Mouse (Mus musculus) G1E (cell line): ENCODE data around the gene D6Ertd527e. TPM values are rescaled to one million over a fixed set of nuclear protein-coding genes. Genes with fewer than 3 reads are reported as not detected.

Experiments used
- ATAC-seq: 2 replicates; pipeline ENCODE4 v1.8.0; 2016; ENCODE audit warnings: mild to moderate bottlenecking; ENCODE audit not compliant: insufficient number of reproducible peaks, poor library complexity, low FRiP score, severe bottlenecking; ENCODE audit errors: extremely low read depth
- DNase-seq: peaks from one replicate; pipeline ENCODE4 v3.0.0; 2012; ENCODE audit warnings: low spot score
- H3K27me3 ChIP-seq: 2 replicates; pipeline ENCODE4 v1.6.1; 2012; ENCODE audit warnings: mild to moderate bottlenecking, low read length, inconsistent platforms; ENCODE audit not compliant: insufficient read depth
- H3K36me3 ChIP-seq: replicated peaks from 2 replicates; pipeline ENCODE3; 2012; ENCODE audit warnings: mild to moderate bottlenecking, inconsistent platforms
- H3K4me1 ChIP-seq: 2 replicates; pipeline ENCODE4 v1.6.1; 2012; ENCODE audit warnings: low read depth, low read length, inconsistent platforms, mixed read lengths; ENCODE audit not compliant: insufficient read depth
- H3K4me3 ChIP-seq: 2 replicates; pipeline ENCODE4 v1.5.1; 2012; ENCODE audit warnings: low read depth, mild to moderate bottlenecking, inconsistent platforms, low read length, moderate library complexity, mixed read lengths
- H3K9me3 ChIP-seq: replicated peaks from 2 replicates; pipeline ENCODE4 v1.6.1; 2012; ENCODE audit warnings: inconsistent platforms
- CTCF ChIP-seq: IDR thresholded peaks from 2 replicates; pipeline ENCODE4 v1.5.1; 2012; ENCODE audit warnings: low read depth, low read length, inconsistent platforms, mixed read lengths
- GATA1 ChIP-seq: IDR thresholded peaks from 2 replicates; pipeline ENCODE4 v1.6.1; 2012; ENCODE audit warnings: borderline replicate concordance, low read length, inconsistent platforms, mixed read lengths
- GATA2 ChIP-seq: IDR thresholded peaks from 2 replicates; pipeline ENCODE4 v1.6.1; 2012; ENCODE audit warnings: low read depth, low read length, inconsistent platforms, borderline replicate concordance
- POLR2AphosphoS5 ChIP-seq: IDR thresholded peaks from 2 replicates; pipeline ENCODE4 v1.6.1; 2012; ENCODE audit warnings: low read depth, low read length, inconsistent platforms; ENCODE audit not compliant: insufficient replicate concordance
- TAL1 ChIP-seq: conservative IDR thresholded peaks from 2 replicates; pipeline ENCODE4 v1.6.1; 2012; ENCODE audit warnings: low read depth, low read length, inconsistent platforms, mixed read lengths
- polyA plus RNA-seq: library from polyadenylated mRNA; stranded (reverse); fragments of >175 nt; gene quantifications from 2 replicates; pipeline ENCODE4 v1.2.3, GENCODE M21; 2012
- total RNA-seq, 2 experiments: library from RNA; stranded (forward) in 1 of 2; stranded (reverse) in 1 of 2; fragments of 200-1000 nt in 1 of 2; fragments of >200 nt in 1 of 2; fragmentation: Nextera tagmentation in 1 of 2; gene quantifications; 2 replicates each; pipeline ENCODE4 v1.2.3; 2014 to 2017

D6Ertd527e gene
- total and polyA plus RNA-seq, 3 experiments, result 0.14 to 0.16 TPM; not detected in 1

DNA sequence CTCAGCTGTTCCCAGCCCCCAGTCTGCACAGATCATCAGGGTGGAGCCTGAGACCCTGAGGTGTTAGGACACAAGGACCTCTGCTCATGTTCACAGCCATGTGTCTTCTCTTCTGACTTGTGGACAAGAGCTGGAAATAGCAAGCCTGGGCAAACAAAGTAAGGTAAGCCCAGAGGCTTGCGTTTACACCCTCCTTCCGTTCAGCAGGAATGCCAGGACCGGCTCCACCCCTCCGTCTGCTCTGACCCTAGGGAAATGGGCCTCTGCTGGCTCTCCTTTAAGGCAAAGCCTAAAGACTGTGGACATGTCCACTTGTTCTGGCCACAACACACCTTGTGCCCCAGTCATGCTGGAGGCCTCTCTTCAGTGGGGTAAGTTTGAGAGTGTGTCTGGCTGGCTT is 15.4 kb downstream of the D6Ertd527e start:
- Histone ChIP-seq H3K27me3 (peaks cover 41% of the 10 kb centered on the region), H3K4me3 (no peak overlapping the region), H3K9me3 (peaks cover 3% of the 10 kb centered on the region; the same call in 1 of the 2 replicates), H3K36me3 (no peaks in the 10 kb centered on the region), H3K4me1 (no peaks in the 10 kb centered on the region)
- TF ChIP-seq POLR2AphosphoS5, result no peak
- TF ChIP-seq CTCF, result no peak
- TF ChIP-seq GATA1, result no peak
- TF ChIP-seq GATA2, result no peak
- no peak for TF ChIP-seq TAL1
- ATAC-seq (no peak), DNase-seq (no peak)

DNA sequence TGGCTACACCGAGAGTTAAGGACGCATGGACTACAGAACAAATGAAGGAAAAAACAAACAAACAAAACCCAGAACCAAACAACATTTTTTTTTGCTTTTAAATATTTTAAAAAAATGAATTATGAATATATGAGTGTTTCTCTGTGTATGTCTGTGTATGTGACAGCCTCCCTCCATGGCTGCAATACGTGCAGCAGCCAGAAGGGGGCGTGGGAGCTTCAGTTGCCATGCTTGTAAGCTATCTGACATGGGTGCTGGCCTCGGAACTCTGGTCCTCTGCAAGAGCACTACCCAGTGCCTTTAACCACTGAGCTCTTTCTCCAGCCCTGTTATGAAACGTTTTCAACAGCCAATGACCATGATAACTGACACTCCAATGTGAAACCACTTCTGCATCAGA is 16.1 kb downstream of the D6Ertd527e start:
- no peaks in the 10 kb centered on the region for H3K4me1 ChIP-seq
- H3K4me3 ChIP-seq, result no peak overlapping the region
- ATAC-seq (no peak), DNase-seq (no peak)
- H3K9me3 ChIP-seq, result peaks cover 3% of the 10 kb centered on the region; the same call in 1 of the 2 replicates
- TF ChIP-seq CTCF (peak; percentile 35; the same call in 1 of the 2 replicates), GATA2 (no peak)
- no peaks in the 10 kb centered on the region for H3K36me3 ChIP-seq
- H3K27me3 ChIP-seq, result peaks cover 40% of the 10 kb centered on the region

DNA sequence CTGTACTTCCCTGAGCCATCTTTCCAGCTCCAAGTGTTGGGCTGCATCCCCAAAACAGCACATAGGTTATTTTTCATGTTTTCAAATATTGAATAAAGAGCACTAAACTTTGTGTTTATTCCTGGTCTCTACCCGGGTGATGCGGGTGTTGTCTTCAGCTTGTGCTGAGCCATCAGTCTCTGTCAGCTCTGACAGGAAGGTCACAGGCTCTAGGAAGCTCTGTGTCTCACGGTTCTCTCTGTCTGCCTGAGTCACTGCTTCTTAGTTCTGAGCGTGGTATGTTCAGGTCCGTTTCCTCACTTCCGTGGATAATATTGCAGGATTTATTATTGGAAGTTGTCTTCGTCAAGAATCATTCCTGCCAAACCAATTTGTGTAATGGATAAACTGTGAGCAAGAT is 17.4 kb downstream of the D6Ertd527e start:
- no peaks in the 10 kb centered on the region for H3K36me3 ChIP-seq
- peaks cover 41% of the 10 kb centered on the region for H3K27me3 ChIP-seq
- H3K4me3 ChIP-seq, result no peak overlapping the region
- ATAC-seq (no peak), DNase-seq (no peak)
- no peak for TF ChIP-seq TAL1
- no peak for TF ChIP-seq POLR2AphosphoS5
- no peak for TF ChIP-seq CTCF
- no peak for TF ChIP-seq GATA2
- no peak for TF ChIP-seq GATA1
- peaks cover 3% of the 10 kb centered on the region; the same call in 1 of the 2 replicates for H3K9me3 ChIP-seq
- no peaks in the 10 kb centered on the region for H3K4me1 ChIP-seq

DNA sequence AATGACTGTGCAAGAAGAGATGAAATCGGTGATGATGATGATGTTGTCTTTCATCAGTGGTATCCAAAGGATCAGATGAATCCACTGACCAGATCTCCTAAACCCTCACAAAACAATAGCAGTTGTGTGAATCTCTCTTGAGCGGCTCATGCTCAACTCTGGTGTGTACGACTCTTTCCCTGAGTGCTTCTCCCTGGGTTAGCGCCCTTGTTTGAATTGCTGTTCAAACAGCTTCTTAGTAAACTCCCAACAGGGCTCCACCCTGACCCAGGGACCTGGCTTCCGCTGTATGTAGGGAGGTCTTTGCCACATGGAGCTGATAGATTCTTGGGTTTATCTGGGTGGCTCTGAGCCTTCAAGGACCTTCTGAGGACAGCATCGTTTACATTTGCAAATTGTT is 18.9 kb downstream of the D6Ertd527e start:
- peaks cover 43% of the 10 kb centered on the region for H3K27me3 ChIP-seq
- ATAC-seq (no peak), DNase-seq (no peak)
- H3K36me3 ChIP-seq, result no peaks in the 10 kb centered on the region
- H3K4me1 ChIP-seq, result no peaks in the 10 kb centered on the region
- H3K4me3 ChIP-seq, result no peak overlapping the region
- H3K9me3 ChIP-seq, result peaks cover 3% of the 10 kb centered on the region; the same call in 1 of the 2 replicates
- TF ChIP-seq POLR2AphosphoS5 (no peak), GATA2 (no peak), CTCF (no peak), GATA1 (no peak), TAL1 (no peak)

DNA sequence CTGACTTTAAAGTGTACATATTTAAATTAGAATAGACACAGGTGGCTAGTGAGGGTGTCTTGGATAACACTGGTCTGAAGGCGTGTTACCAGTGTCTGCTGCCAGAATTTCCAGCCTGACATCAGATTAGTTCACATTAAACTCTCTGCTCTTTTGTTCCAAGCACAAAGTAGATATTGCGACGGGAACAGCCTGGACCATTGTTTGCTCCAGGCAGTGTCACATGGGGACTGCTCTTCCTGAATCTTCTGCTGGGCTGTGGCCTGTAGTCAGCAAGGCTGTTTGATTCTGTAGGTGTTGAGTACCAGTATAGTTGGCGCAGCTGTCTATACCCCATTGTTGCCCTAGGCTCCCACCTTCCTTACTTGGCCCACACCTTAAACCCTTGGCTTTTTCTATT is 19.4 kb downstream of the D6Ertd527e start:
- no peak for ATAC-seq
- Histone ChIP-seq H3K4me1 (no peaks in the 10 kb centered on the region), H3K4me3 (no peak overlapping the region), H3K27me3 (peaks cover 47% of the 10 kb centered on the region), H3K36me3 (no peaks in the 10 kb centered on the region), H3K9me3 (peaks cover 3% of the 10 kb centered on the region; the same call in 1 of the 2 replicates)
- no peak for DNase-seq
- TF ChIP-seq POLR2AphosphoS5, result no peak
- no peak for TF ChIP-seq GATA1
- no peak for TF ChIP-seq CTCF
- no peak for TF ChIP-seq TAL1
- no peak for TF ChIP-seq GATA2

DNA sequence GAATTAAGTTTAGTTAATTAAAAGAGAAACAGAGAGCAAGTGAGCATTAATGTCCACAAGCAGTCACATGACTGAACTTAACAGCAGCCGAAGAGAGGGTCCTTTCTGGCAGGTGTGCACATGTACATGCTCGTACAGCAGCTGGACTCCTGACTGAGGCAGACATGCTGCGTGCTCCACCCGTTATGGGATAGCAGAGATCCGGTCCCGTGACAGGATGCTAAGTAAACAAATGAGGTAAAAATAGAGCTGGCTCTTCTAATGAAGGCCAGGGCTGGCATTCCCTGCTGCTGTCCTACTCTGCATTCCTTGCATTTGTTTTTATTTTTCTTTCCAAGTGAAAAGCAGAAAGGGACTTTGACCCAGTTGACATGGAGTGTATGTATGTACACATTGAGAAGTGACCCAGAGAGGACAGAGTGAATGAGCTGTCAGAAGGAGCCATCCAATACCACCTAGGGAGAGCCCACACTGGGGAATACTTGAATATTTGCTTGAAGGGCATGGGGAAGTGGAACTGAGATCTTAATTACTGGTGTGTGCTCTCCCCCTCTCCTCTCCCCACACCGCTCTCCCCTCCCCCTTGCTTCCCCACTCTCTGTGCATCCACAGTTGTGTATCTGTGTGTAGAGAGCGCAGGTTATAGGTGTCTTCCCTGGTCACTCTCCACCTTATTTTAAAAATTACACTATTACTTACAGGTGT is 22.7 kb downstream of the D6Ertd527e start:
- H3K4me1 ChIP-seq, result no peaks in the 10 kb centered on the region
- TF ChIP-seq GATA1 (no peak), POLR2AphosphoS5 (no peak), GATA2 (no peak), TAL1 (no peak), CTCF (no peak)
- peaks cover 5% of the 10 kb centered on the region; the same call in 1 of the 2 replicates for H3K9me3 ChIP-seq
- H3K4me3 ChIP-seq, result no peak overlapping the region
- H3K27me3 ChIP-seq, result peaks cover 45% of the 10 kb centered on the region
- DNase-seq (no peak), ATAC-seq (no peak)
- no peaks in the 10 kb centered on the region for H3K36me3 ChIP-seq

DNA sequence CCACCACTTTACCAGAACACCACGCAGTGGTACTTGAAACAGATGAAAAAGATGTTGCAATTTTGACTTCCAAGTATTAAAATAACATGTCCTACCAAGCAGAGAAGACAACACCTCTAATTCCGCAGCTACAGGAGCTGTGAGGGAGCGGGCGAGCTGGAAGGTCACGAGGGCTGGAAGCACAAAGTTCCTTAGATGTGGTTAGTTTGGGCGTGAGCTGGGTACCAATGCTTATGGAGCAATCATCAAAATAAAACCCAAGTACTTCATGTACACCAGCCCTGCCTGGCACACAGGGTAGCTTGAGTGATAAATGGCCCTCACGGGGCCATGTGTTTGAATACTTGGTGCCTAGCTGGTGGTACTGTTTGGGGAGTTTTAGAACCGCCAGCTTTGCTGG is 25.3 kb downstream of the D6Ertd527e start:
- no peak for ATAC-seq
- no peak for DNase-seq
- Histone ChIP-seq H3K27me3 (peaks cover 43% of the 10 kb centered on the region), H3K9me3 (peaks cover 5% of the 10 kb centered on the region; the same call in 1 of the 2 replicates), H3K4me1 (no peaks in the 10 kb centered on the region), H3K36me3 (no peaks in the 10 kb centered on the region), H3K4me3 (no peak overlapping the region)
- TF ChIP-seq CTCF (no peak), POLR2AphosphoS5 (no peak), GATA2 (no peak), GATA1 (no peak), TAL1 (no peak)
